Mouse (Mus musculus) cerebellum, postnatal 10 days (tissue): ENCODE measurements around the gene Reln.
A peak's percentile ranks its signal among the peaks of the same experiment; 100 is the strongest.

Source experiments
- DNase-seq, 2 experiments: peaks; one replicate each; pipeline ENCODE4 v3.0.0; 2021; ENCODE audit warnings: mixed read lengths in 2 of 2

Reln gene

DNA sequence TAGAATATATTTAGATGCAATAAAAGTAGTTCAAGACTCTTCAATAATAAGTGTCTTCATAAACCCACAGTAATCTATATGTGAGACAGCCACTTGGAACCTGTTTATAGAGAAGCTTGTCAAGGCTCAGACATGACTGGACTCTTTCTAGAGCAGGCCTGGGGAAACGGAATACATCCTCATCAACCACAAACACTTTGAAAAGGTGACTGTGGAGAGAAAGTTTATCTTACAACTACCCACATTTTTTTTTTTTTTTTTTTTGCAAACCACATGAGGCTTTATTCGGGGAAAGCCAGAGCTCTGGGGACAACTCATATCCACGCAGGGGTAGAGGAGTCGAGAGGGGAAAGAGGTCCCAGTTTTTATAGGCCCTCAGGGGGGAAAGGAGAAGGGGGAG lies 36.6 kb downstream of the Reln start:
- no peak for DNase-seq

DNA sequence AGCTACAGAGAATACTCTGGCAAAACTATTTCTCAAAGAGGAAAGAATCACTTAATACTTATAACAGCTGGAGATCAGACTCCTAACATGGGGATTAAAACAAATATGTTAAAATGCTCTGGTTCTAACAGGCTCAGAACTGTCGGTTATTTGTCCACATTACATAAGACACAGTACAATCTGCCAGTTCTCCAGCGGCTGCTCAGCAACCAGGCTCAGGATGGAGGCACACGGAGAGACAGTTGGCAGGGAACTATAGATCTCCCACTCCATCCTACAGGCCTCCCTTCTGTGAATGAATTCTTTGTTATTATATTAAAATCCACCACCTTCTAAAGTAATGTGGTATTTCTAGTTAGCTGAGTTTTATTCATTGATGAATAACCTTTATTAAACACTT lies 37.4 kb downstream of the Reln start:
- peak; percentile 52 to 60 for DNase-seq

DNA sequence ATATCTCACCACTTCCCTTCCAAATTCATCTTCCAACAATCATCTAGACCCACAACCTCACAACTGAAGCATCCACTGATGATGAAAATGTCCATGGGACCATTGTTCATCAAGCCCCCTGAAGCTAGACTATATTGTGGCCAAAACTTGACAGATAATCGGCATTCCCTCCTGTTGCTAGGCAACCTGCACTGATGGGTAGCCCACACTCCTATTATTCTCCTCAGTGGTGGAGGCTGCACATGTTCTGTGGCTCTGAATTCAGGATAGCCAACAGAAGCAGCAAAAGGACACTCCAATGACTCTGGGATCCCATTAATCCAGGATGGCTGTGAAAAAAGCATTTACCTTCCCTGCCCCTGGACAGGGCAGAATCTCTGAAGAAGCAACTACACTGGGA lies 40.8 kb downstream of the Reln start:
- DNase-seq, result no peak

DNA sequence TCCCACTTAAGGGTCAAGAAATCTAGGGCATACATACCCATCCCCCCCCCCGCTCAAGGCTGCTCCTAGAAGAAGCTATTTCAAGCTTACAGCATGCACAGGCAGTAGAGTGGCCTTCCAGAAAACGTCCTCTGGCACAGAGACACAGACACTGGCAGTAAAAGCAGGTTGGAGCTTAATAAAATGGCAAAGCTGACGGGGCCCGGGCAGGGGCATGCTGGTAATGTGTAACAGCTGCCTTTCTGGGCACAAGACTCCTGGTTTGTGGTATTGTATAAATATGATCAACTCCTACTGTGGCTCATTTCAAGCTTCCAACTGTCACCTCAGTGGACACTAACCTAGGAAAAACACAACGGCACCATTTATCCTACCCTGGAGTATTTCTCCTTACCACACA lies 42.2 kb downstream of the Reln start:
- DNase-seq, result peak; percentile 88 to 90

DNA sequence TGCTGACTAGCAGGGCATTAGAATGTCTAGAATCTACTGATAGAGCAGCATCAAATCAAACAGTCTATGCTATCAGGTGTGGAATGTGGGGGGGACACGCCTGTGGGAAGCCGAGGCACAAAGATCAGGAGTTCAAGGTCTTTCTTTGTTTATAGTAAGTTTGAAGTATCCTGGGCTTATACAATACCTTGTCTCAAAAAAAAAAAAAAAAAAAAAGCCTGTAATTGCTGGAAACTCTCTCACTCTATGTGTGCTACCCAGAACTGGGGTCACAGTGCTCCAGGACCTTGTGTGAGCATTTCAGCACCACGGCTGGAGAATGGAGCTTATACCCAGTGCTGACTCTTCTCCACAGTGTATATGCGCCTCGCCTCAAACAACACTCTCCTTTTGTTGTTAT lies 43.7 kb downstream of the Reln start:
- DNase-seq, result no peak

DNA sequence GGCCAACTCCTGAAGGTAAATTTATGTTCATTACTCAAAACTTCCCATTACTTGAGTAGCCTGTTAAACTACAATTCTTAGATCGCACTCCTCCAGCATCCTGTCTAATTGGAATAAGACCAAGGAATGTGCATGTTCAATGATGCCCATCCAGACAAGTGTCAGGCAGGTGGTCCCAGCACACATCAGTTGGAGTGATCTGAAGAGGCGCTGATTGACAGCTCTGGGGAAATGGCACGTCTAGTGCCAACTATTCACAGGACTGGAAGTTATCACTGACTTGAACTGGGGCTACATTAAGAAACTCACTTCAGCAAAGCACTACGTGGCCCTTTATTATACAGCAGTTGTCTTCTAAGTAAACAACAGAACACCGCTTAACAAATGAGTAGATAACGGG lies 44.5 kb downstream of the Reln start:
- DNase-seq, result peak in 1 of 2 experiments; percentile 63

DNA sequence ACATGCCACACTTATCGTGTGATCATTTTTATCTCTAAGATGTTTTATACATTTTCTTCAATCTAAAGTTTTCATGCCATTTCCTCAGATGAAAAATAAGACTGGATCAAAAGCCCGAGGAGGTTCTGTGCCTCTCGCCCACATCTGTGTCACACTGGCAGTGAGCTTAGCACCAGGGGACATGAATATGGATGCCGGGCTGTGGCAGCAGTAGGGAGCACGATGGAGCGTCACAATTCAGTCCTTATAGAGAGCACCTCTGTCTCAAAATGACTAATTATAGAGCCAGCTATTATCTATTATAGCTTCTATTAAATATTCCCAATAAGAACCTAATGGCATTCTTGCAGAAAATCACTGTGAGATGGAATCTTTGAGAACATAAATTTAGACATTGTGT lies 49.3 kb downstream of the Reln start:
- no peak for DNase-seq

DNA sequence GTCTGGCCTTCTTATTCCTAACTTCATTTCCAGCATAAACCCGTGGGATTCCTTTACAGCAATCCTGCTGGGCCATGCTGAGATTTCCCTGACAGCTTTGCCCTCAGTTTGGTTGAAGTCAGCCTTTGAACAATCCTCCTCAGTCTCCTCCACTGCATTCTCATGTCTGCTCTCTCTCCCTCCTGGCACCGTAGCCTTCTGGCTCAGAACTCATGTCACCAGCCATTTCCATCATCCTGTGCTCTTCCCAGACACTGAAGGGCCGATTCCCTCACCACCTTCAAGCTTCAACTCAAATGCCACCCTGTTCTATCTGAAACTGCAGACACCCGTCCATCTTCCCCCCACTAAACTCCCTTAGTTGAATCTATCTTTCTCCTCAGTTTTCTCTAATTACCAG lies 53.1 kb downstream of the Reln start:
- DNase-seq, result peak; percentile 56 to 64

DNA sequence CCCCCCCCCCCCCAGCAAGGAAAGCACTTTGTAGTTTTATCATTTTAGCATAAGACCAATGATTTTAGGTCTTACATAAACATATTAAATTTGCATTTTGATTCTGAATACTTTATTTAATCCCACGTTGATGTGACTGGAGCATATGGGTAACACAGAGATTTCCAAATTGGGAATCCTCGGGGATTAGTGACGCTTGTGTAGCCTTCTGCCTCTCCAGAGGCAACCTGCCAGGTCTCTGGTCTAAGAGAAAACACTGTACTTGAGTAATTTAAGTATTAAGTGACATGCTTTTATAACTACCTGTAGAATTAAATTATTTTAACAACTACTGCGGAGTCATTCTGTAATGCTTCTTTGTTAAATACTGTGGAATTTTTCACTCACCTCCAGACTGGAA lies 59.1 kb downstream of the Reln start:
- DNase-seq, result peak; percentile 71 to 72

DNA sequence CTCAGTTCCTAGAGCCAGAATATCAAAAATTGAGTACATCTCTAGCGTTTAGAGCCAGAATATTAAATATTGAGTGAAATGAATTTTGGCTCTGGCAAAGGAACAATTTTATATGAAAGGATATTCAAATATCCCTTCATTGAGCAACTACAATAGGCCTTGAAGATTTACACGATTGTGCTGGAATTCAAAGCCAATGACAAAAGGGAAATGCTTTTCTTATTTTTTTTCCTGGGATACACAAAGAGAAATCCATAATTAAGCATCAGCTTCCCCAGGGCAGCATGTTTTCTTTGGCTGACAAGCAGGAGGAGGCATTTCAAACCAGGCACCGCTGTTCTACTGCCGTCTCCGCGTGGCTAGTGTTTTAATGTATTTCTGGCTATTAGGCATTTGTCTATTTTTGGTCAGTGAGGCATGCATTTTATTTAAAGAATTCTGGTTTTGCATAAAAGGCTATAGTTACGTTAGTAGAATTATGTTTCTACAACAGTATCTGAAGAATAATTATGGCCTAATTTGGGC lies 62.3 kb downstream of the Reln start:
- DNase-seq, result no peak

DNA sequence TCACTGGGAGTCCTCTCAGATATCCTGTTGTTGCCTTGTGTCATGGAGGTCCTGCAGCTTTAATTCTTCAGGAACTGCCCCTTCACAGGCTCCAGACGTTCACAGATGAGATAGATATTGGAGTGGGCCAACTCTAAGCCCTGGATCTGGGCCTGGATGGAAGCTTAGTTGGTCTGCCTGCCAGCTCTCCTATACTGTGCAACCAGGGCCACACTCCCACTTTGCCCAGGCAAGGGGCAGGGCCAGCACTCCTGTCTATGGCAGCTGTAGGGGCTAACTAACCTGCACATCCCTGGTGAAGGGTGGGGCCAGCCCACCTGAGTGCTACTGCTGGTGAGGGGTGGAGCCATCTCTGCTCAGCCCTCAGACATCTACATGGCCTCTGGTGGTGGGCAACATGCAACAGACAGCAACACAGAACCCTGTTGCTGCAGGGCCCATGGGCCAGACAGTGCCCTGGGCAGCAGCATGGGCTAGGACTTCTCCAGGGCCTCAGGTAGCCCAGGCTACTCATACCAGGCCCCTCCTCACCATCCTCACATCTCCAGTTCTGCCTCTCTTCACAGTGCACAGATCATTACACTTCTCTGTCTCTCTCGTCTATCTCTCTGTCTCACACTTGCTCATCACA lies 63.9 kb downstream of the Reln start:
- peak; percentile 35 to 59 for DNase-seq

DNA sequence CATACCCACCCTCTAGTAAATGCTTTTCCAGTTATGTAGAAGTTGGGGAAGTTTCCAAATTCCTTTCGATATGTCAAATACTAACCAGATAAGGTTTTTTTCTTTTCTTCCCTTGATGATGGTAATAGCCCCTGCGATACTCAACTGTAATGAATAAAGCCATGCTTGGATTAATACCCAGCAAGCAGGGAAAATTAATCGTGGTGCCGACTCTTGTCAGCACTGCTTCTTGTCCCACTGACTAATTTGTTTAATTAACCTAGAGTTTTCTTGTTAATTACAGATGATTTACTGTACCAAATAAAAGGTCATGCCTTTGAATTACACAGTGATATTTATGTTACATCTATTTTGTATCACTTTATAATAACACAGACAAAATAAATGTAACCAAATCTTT lies 65.3 kb downstream of the Reln start:
- no peak for DNase-seq

DNA sequence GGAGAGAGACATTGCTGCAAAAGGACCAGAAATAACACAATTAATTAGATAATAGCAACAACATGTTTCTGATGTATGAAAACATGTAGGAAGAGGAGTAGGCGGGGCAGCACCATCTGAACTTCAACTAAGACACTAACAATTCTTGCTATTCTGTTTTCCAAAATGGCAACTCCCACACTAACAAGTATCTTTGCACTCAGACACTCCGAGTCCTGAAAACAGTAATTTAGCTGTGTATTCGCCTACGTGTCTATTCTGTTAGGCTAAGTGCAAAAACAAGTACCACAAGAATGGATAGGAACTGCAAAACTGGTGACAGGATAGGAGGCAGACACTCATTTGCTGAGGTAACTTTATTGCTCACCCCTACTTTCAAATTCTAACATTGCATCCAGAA lies 70.4 kb downstream of the Reln start:
- no peak for DNase-seq

DNA sequence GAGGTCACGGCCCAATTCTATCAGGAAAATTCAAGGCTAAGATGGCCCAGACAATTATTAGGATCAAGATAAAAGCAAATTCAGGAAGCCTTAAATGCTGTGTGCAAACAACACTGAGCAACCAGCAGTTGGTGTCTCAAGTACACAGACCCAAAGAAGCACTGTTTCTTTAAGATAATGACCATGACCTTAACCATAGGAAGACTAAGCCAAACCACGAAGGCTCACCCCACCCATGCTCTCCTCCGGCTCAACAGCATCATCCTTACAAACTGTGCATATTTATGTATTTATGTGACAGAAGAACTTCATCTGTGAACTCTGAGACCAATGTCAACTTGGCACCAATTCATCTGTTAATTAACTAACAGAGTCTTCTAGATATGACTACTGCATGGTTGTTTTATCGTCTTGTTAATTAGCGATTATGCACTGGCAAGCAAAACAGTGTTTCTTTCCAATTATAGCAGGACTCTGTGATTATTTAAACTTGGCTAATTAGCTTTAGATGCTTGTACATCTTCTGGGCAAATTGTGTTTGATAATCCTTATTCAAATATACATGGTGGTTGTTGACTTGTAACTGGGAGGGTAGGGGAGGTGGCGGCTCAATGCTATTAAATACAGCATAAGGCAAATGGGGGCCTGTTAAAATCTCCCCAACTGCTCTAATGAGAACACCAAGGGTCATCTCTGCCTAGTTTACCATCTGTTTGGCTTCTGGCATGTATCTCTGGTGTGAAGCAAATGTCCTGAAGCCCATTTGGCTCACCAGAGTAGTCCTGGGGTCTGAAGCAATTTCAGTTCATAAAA lies 77.8 kb downstream of the Reln start:
- peak; percentile 72 to 80 for DNase-seq

DNA sequence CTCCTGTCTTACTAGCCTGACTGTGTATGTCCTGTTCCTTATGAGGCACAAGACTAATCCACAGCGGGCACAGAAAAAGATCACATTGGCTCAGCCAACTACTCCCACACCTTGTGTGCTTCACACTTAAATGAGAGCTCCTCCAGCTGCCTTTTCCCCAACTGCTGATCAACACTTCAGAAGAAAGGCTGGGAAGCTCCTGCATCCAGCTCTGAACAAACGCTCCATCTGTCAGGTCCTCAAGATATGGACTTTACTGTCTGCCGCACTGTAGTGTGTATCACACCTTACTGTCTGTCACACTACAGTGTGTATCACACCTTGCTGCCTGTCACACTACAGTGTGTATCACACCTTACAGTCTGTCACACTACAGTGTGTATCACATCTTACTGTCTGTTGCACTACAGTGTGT lies 82.1 kb downstream of the Reln start:
- no peak for DNase-seq

DNA sequence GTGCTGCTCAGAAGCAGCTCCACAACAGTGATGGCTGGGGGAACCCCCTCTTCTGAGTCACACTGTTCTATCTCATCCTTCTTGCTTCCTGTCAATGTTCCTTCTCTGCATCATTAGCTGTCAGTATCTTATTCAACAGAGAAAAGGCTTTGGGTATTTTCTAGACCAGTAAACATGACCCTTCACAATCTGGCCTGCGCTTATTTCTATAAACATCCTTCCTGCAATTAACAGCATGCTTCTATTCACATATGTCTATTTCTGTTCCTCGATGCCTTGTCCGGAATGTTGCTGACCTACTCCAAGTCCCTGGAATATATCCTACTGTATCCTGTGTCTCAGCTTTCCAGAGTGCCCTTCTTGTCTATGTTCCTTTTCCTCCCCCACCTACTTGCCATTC lies 89.2 kb downstream of the Reln start:
- no peak for DNase-seq

DNA sequence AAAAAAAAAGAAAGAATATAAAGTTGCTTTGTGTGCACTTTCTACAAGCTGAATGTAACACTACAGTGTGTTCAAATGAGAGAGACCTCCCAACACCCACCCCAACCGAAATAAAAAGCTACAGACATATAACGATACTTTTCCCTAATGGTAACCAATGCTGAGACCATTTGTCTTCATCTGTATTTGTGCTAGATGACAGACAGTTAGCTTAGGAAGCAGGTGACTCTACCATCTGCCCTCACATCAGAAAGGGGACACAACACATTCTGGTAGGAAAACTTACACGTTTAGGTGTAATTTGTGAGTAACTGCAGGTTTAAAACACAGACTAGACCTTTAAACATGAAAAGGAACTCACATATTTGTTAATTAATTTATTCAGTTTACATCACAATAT lies 90.6 kb downstream of the Reln start:
- DNase-seq, result no peak

DNA sequence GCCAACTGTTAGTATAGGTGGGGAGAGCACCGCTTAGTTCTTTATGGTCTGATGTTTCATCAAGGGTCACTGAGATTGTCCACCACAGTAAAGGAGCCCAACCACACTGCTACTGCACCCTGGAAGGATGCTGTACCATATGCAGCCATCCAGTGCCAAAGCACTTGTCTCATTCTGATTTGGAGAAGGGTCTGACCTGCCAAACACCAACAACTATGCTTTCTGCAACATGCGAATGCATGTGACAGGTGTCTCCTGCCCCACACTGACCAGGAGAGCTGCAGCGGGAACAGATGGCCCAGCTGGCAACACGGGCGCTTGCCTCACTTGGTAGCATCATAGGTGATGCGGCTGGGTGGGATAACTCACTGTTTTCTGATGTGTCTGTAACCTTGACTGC lies 91.2 kb downstream of the Reln start:
- peak; percentile 83 to 92 for DNase-seq

DNA sequence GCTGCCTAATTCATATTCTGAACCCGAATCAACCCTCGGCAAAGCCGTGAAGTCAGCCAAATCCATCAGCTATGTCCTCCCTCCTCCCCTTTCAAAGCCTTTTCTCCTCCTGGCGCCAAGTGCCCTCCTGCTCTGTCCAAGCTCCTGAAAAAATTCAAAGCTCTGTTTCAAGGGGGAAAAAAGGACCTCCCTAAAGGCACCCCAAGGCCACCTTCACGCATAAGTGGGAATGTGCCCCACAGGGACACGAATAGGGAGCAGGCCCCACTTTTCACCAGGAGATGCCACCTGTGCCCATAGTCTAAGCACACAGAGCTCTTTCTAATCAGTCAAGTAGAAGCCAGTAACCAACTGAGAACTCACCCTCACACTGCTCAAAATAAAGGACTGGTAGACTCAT lies 96.7 kb downstream of the Reln start:
- peak; percentile 78 to 81 for DNase-seq

DNA sequence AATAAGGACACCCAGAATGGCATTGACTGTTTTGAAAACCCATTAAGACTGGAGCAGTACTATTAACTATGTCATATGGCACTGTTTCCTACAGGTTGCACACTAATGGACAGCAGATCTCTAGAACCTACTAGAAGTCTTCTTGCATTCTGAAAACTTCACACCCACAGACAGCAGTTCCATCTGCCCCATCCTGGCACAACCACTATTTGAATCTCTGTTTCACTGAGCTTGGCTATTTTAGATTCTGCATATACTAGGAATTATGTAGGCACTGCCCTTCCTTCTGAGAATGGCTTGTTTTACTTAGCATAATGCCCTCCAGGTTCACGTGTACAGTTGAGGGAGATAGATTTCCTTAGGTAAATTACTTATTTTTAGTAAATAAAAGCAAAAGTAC lies 99.4 kb downstream of the Reln start:
- no peak for DNase-seq

DNA sequence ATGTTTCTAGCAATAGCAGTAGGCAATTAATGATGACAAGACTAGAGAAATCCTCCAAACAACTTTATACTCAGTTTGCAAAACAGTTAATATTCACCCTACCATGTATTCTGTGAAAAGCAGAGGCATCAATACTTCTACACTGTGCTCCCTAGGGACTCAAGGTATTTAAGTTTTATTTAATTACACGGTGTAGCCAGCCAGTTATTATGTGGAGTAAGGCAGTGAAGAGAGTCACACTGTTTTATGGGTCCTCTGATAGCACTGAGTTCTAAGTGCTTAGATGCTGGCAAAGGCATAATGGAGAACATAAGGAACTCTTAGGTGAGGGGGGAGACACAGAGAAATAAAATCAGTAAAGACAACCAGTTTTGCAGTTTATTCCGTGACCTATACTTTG lies 101.0 kb downstream of the Reln start:
- DNase-seq, result no peak

DNA sequence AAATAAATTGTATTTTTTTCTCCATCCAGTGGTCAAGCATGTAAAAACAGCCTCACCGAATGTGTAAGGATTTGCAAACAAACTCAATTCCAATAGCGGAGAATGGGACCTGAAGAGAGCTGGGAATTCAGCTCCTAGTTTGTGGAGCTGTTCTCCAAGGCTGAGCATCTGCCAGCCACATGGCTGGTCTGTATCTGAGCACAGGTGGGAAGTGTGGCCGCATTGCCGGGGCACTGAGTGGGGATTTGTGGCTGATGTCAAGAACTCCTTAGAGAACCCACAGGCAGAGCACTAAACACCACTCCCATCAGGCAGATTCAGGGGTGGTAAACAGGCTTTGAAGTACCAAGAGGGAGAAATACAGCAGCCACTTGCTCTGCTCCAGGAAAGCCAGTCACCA lies 102.9 kb downstream of the Reln start:
- peak in 1 of 2 experiments; percentile 45 for DNase-seq

DNA sequence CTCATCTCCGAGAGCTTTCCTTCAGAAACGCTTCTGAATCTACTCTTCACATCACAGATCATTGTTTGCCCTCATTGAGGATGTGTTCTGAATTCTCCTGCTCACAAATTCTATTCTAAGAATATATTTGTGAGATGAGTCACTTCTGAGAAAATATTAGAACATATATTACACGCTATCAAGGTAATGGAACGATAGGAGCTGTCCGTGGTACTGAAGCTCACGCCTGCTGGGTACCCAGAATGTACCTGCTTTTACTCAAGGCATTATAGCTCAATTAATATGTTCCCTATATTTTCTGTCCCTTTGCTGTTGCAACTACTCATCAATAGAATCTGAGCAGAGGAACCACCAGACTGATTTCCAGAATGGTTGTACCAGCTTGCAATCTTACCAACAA lies 107.7 kb downstream of the Reln start:
- no peak for DNase-seq

DNA sequence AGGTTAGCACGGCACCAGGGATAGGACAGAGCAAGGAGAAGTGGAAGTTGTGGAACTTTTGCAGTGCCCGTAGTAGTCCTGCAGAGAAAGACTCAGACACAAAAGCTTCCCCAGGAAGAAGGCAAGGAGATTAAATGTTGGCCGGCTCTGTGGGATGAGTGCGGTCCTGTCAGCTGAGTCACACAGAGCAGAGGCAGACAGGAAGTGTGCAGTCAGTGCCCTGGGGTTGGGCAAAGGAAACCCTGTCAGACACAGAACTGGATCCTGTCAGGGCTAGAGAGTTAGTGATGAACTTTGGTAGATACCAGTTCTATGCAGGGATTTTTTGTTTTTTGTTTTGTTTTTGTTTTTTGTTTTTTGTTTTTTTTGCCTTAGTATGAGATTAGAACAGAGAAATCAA lies 120.0 kb downstream of the Reln start:
- no peak for DNase-seq
